Mouse (Mus musculus): ENCODE results near the gene Atp13a3. TPM values are rescaled to one million over a fixed set of nuclear protein-coding genes. Genes with fewer than 3 reads are reported as not detected.
"Not testable (repeated sequence)": the region's sequence is repeated elsewhere in the genome, so short reads cannot be mapped to it uniquely, and the experiment has no call there.

The Atp13a3 gene
- polyA plus RNA-seq (2012; rRNA removed), result 22.5 and 23.4 TPM in 2 replicates

DNA sequence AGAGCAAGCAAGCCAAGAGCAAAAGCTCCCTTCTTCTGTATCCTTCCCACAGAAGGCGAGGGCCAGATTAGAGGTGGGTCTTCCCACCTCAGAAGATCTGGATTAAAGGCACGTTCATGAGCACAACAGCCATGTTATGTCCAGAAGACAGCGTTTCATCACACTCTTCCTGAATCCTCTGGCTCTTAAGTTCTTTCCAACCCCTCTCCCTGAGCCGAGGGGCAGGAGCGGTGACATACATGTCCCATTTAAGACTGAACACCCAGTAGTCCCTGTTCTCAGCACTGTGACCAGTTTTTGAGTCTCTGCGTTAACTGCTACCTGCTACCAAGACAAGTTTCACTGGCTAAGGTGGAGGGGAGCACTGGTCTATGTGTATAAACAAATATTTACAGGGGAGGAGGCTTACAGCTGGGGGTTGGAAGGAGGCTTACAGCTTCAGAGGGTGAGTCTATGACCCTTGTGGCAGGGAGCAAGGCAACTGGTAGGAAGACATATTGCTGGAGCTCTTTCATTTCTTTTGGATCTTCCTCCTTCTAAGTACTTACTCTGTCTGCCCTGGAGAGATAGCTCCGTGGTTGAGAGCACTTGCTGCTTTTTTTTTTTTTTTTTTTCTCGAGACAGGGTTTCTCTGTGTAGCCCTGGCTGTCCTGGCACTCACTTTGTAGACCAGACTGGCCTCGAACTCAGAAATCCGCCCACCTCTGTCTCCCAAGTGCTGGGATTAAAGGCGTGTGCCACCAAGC is at the start of gene Atp13a3:
Gene Atp13a3, minus strand, starts transcription at position 51 of the 746 bp plus-strand sequence.
- no peak for DNase-seq (ENCODE audit: low read depth)

DNA sequence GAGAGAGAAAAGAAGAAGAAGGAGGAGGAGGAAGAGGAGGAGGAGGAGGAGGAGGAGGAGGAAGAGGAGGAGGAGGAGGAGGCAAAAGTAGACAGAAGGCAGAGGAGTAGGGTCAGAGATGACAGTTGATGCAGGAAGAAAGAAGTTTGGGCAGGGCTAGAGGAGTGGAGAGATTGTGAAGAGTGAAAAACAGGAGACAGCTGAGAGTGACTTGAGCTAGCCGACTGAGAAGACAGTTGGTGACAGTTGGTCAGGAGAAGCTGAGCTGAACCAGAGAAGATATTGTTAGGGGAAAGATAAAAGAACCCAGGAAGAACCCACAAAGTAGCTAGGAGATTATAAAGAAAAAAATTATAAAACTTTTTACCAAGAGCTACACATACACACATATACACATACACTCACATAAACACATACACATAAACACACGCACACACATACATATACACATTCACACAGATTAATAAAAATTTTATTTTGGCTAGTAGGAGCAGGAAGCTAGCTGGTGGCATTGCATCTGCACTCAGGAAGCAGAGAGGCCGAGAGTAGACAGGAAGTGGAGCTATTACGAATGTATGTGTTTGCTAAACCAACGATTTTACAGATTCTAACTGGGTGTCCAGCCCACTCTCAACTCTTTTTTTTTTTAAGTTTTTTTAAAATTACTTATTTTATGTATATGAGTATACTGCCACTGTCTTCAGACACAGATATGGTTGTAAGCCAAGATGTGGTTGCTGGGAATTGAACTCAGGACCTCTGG is 47.6 kb upstream of the Atp13a3 start:
- DNase-seq (ENCODE audit: low read depth), result no peak

DNA sequence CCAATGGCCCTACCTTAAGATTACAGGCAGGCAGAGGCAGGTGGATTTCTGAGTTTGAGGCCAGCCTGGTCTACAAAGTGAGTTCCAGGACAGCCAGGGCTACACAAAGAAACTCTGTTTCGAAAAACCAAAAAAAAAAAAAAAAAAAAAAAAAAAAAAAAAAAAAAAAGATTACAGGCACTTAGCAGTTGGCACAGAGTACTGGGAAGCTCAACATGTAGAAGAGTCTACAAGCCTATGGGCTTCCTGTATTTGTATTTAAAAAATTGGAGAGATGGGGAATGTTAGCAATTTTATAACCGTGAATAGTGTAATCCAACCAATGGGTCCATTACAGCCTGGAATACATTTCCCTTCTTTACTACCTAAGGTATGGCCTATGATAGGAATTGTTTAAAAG is 45.4 kb upstream of the Atp13a3 start:
- DNase-seq (ENCODE audit: low read depth), result not testable (repeated sequence)

DNA sequence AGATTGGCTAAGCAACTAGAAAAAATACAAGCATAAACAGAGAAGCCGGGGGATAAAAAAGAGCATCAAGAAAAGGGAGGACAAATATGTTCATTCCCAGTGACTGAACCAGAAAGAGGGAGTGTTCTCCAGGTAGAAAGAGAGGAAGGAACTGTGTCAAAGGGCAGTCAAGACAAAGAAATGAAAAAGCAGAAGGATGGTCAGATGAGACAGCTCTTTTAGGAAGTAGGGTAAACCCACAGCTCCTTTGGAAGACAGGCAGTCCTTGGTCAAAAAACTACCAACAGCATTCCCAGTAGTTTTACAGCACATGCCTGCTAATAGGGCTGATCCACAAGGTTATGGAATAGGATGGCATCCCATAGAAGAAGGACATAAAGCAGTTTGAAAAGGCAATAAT is 43.2 kb upstream of the Atp13a3 start:
- DNase-seq (ENCODE audit: low read depth), result no peak

DNA sequence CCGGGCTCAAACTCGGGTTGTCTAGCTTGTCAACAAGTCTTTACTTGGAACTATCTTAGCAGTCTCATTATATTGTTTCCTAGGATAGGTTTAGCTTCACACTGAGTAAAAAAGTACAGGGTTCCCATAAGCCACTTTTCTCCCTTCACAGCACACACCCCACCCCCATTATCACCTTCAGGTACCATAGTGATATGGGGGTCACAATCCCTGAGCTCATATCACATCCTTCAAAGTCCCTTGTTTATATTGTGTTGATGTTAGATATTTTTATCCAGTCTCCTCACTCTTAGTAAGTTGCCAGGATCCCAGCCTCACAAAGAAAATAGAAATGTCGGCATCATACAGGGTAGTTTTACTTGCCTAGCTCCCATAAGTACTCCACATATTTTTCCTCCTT is 42.4 kb upstream of the Atp13a3 start:
- DNase-seq (ENCODE audit: low read depth), result no peak

DNA sequence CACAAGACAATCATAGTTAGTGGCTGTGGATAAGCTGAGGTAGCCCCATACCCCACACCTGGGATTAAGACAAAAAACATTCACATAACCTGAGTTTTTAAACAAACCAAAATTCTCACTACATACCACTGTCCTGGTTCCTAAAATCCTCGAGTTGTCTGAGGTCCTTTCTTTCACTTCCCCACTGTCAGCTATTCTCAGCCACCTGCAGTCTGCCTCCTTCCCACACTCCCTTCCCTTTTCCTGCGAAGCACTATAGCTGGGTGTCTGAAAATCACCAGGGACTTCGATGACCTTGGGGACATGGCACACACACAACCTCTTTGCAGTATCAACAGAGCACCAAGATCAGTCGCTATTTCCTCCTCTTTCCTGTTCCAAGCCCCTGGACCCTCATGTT is 41.9 kb upstream of the Atp13a3 start:
- DNase-seq (ENCODE audit: low read depth), result no peak

DNA sequence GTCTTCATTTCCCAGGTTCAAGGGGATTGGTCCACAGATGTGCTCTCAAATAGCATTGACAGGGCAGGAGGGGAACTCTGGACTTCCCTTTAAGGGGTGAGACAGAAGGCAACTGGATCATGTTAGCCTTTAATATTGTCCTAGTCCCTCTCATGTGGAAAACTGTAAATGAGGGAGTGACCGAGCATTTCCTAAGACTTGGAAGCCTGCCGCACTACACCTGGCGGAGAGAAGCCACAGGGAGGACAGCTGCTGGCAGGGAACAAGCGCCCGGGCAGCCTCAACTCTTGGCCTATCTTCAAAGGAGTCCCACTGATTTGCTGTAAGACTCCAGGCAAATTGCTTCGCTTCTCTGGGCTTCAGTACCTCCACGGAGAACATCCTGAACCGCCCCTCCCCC is 37.6 kb upstream of the Atp13a3 start:
- peak; percentile 49 for DNase-seq (ENCODE audit: low read depth)

DNA sequence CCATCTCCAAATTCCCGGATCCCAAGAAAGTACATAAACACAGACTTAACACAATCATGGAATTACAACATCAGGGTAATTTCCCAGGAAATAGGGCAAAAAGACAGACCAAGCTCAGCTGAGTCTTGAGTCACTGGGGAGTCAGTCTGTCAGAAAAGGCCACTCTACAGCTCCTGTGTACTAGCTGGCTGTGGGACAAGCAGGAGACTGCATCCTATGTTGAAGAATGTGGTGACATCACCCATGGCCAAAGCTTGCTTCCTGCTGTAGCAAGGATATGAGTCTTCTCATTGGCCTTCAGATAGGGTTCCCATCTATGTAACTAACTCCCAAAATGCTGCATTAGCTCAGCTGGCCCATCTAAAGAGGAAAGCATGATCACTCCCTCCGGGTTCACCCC is 36.7 kb upstream of the Atp13a3 start:
- DNase-seq (ENCODE audit: low read depth), result no peak

DNA sequence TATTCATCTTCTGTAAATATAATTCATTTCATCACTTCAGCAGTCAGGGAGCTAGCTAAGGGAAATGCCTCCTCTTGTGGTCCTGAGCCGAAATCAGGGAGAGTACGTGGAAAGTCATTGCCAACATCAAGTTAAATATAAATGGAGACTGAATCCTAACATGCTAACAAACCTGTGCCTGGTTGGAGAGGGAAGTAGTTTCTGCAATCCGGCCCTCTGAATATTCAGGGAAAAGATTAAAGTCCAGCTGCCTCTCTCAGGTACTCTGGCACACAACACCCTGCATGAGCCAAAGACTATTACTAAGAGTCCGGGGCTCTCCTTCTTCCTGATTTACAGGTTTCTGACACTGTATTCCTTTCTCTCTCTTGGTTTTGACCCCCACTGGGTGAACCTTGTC is 35.6 kb upstream of the Atp13a3 start:
- no peak for DNase-seq (ENCODE audit: low read depth)

DNA sequence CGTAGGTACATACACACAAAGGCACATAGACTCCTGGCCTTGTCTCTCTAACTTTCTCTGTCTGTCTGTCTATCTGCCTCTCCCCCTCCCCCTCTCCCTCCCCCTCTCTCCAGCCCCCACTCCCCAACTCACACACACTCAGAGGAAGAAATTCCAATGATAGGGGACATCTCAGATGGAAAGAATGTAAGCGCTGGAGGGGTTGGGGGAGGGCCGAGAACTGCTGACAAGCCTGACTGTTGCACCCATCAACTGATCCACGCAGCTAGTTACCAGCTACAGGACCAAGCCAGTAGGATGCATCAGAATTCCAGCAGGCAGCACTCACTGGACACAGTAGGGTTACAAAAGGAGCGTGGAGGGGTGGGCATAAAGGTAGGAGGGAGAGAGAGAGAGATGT is 34.1 kb upstream of the Atp13a3 start:
- DNase-seq (ENCODE audit: low read depth), result no peak

DNA sequence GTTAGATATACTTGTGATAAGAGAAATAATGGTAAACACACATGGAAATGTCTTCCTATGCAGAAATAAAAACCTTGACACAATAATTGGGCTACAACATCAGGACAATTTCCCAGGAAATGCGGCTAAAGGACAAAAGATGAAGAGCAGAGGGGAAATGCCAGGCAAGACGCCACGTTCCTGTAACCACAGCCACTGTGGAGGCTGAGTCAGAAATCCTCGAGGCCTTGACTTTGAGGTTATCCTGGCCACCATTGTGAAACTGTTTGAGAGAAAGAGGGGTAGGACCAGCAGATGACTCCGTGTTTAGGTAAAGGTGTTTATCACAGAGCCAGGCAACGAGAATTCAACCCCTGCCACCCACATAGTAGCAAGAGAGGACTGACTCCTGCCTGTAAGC is 33.6 kb upstream of the Atp13a3 start:
- DNase-seq (ENCODE audit: low read depth), result no peak

DNA sequence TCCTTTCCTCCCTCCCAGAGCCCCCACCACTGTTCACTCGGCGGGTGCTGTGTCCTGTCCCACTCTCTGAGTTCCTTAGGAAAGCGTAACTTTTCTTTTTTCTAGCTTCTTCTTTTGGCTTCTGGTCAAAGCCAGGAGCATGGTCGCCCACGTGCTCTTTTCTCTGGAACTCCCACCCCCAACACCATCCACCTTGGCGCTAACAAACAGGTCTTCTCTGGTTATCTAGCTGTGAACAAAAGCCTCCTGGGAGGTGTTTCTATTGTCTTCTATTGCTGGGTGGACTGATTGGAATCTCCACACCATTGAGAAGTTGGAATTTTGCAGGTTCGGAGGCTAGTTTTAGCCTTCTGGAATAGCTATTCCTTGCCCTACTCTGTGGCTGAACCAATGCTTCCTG is 30.5 kb upstream of the Atp13a3 start:
- DNase-seq (ENCODE audit: low read depth), result no peak

DNA sequence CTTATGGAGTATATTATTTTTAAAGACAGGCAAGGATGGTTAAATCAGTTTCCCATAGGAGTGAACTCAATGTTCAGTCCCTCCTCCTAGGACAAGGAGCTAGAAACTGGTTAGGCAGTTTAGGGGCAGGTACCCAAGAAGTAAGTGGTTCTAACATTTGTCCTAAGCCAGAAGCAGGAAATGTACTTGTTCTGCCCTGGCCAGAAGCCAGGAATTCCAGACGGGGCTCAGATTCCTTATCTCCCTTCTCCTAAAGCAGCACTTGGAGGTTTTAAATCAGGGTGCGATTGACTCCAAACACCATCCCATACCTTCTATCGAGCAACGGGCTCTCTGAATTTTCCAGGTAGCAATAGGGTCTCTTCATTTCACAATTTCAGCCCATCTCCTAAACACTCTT is 29.6 kb upstream of the Atp13a3 start:
- DNase-seq (ENCODE audit: low read depth), result no peak

DNA sequence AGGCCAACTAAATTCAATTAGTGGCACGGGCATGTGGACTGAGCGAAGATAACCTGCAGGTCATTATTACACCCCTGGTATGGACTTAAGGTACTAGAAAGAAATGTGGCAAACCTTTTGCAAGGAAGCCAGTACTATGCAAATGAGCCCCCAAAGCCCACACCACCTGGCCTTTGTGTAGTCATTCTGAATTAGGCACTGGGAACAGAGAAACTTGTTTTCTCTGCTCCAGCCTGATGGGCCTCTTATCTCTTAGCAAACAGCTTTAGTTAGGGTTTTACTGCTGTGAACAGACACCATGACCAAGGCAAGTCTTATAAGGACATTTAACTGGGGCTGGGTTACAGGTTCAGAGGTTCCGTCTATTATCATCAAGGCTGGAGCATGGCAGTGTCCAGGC is 27.4 kb upstream of the Atp13a3 start:
- DNase-seq (ENCODE audit: low read depth), result no peak

DNA sequence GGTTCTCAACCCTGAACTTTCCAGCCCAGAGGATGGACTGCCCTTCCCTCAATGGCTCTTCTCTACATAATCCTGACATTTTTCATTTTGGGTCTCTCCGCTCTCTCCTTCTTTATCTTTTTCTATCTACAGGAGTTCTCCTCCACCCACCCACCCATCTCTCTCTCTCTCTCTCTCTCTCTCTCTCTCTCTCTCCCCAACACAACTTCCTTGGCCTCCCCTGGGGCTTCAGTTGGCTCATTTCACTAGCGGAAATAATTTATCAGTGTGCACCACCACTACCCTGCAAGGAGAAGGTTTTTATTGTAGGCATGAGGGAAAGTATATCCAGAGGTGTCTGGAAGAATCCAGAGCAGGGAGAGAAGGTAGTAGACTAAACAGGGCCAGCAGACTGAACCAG is 26.3 kb upstream of the Atp13a3 start:
- DNase-seq (ENCODE audit: low read depth), result no peak

DNA sequence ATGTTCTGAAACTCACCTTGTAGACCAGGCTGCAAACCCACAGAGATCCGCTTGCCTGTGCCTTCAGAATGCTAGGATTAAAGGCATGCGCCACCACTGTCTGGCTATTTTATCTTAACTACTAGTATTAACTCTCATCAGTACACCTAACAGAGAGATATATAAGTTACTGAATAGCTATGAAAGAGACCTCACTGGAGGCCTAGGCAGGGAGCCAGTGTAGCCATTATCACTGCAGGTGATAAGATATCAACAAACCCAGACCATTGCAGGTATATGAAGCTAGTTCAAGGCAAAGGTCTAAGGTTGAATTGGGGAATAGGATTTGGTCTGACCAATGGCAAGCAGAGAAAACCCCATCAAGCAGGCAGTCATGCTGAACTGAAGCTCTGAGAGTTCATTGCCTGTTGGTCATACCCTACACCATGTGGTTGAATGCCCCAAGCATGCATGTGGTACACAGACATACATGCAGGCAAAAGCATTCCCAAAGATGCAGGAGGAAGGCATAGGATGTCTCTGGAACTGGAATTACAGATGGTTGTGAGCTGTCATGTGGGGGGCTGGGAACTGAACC is 24.8 kb upstream of the Atp13a3 start:
- DNase-seq (ENCODE audit: low read depth), result no peak

DNA sequence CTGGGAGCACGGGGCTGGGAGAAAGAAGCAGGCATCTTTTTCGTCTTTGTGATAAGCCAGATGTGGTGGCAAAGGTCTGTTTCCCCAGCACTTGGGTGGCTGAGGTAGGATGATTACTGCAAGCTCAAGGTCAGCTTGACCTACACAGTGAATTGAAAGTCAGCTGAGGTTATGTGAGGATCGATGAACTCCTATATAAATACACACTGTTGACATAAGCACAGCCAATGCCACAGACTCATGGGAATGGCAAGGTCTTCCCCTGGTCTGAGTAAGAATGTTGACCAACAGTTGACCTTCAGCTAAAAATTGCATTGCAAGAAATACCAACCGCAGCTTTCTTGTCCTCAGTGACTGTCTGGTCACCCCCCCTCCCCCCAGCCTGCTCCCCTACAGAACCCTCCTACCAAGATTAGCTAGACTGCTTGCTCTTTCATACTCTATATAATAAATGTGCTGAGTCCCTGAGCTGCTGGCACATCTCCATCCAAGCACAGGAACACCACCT is 23.0 kb upstream of the Atp13a3 start:
- no peak for DNase-seq (ENCODE audit: low read depth)

DNA sequence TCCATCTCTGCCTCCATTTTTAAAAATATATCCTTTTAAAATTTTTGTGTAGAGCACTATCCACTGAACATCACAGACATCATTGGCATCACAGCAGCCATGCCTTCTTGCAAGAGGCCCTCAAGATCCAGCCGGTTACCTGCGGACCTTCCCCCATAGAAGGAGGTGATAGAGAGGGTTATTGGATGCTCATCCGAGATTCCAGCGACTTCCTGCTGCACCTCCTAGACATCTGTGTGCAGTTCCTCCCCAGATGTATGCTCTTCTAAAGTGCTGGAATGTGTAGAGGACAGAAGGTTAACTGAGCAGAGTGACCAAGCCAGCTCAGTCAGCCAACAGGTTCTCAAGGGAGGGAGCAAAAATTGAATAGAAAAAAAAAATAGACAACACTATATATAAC is 21.7 kb upstream of the Atp13a3 start:
- DNase-seq (ENCODE audit: low read depth), result no peak

DNA sequence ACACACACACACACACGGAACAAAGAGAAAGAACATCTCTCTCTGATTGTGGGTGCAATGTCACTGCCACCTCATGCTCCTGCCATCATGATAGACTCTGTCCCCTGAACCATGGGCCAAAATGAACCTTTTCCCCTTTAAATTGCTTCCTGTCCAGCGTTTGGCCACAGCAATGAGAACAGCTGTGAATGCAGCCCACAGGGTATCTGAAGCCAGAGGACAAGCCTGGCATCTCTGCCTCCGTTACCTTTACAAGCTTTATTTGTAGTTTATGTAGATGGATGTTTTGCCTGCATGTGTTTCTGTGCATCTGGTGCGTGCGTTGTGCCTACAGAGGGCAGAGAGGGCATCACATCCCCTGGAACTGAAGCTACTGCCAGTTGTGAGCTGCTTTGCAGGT is 21.2 kb upstream of the Atp13a3 start:
- no peak for DNase-seq (ENCODE audit: low read depth)

DNA sequence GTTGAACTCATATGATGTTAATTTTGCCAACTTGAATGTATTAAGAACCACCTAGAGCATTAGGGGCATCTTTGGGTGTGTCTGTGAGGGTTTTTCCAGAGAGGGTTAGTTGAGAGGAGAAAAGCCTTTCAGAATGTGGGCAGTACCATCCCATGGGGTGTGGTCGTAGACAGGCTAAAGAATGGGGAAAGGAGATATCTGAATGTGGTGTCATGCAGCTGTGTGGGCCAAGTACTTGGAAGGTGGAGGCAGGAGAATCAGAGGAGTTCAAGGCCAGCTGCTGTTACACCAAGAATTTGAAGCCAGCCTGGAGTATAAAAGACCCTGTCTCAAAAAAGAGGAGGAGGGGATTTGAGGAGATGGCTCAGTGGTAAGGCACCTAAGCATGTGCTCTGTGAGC is 20.2 kb upstream of the Atp13a3 start:
- DNase-seq (ENCODE audit: low read depth), result no peak

DNA sequence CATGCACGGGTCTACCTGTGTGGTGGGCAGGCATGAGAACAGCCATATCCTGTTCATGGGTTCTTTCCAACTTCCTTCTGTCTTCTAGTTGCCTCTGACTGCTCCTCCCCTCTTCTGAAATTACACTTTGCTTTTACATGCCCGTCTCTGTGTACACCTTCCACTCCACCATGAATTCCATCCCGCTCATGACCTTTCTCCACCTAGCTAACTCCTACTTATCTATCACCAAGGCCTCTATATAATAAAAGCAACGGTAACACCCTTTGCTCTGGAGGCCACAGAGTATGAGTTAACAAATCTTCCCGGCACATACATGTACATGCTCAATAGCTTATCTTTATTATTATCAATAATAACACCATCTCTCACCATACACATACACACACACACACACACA is 18.3 kb upstream of the Atp13a3 start:
- DNase-seq (ENCODE audit: low read depth), result no peak

DNA sequence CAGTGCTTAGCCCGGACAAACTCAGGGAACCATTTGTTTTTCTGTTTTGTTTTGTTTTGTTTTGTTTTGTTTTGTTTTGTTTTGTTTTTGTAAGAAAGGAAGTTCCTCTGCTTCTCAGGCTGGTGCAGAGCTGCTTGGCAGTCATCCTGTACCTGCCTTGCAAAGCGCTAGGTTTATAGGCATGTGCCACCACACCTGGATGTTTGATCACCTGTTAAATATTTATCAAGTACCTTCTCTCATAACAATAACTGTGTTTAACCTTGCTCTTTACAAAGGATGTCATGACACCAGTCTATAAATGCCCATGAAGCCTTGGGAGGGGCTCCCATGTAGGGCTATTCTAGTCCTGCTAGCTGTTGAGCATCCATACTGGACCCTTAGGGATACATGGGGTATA is 10.9 kb upstream of the Atp13a3 start:
- no peak for DNase-seq (ENCODE audit: low read depth)

DNA sequence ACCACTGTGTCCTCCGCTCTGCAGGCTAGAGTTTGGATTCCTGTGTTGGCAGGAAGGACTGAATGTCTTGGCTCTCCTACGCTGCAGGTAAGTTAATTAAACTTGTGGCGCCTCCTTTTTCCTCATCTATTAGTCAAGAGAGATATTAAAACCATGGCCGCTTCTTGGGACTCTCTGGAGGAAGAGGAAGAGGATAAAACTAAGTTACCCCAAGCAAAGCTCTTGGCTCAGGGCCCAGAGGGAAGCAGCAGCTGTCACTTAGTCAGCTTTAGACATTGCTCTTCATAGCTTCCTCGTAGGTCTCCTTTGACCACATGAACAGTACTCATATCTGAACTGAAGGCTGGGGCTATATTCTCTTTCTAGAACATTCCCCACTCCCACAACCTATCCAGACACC is 10.5 kb upstream of the Atp13a3 start:
- no peak for DNase-seq (ENCODE audit: low read depth)
